Mouse (Mus musculus): Measurements from ENCODE around the gene Olfr1310. TPM values are rescaled to one million over a fixed set of nuclear protein-coding genes. Genes with fewer than 3 reads are reported as not detected.
"Not testable (repeated sequence)": the region's sequence is repeated elsewhere in the genome, so short reads cannot be mapped to it uniquely, and the experiment has no call there.

Gene Olfr1310
- not detected for total RNA-seq (2021)
- long read RNA-seq, experiment 1, result 0 reads
- long read RNA-seq, experiment 2, result 0 reads

DNA sequence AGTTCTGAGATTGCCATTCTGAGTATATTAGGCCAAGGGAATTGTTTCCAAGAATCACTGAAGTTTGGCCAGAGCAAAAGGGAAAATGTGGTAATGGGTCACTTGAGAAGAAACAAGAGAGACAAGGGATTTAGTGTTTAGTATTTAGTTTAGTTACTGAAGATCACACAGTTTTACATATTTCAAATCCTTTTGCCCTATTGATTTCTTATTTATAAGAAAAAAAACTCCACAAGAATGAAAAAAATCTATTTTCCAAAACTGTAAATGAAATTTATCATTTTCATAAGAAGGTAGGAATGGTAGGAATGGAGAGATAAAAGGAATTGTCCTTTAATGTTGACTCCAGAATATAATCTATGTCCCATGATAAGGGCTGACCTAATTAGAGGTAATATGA, at the start of gene Olfr1310:
Gene Olfr1310 (minus strand): TSS at position 101 of the 400 bp plus-strand sequence.
- intact Hi-C loops (cut with DNase I; ENCODE audit: low total_unique reads), result no loop called here
- no peak for DNase-seq

DNA sequence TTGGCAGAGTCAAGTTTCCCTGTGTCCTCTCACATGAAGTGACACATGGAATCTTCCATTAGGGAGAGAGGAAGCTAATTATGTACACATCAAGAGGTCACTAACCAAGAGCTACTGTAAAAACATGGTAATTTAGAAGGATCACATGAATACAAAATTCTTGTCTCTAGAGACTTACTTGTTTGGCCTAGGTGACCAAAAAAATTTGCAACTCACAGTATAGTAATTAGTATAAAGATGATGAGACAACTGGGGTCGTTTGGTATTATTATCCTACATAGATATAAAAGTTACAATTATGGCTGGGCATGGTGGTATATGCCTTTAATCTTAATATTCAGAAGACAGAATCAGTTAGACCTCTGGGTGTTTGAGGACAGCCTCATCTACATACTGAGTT, 37.6 kb upstream of the Olfr1310 start, which contains the start of gene Olfr1312:
Gene Olfr1312 (minus strand): TSS at position 101 of the 400 bp plus-strand sequence.
- intact Hi-C loops (cut with DNase I; ENCODE audit: low total_unique reads), result no loop called here
- DNase-seq, result no peak

GRCm38 (mm10) chr2:112026971-112027370, 14.5 kb upstream of the Olfr1310 start:
- DNase-seq; intact Hi-C loops (cut with DNase I; ENCODE audit: low total_unique reads): not testable (repeated sequence)

DNA sequence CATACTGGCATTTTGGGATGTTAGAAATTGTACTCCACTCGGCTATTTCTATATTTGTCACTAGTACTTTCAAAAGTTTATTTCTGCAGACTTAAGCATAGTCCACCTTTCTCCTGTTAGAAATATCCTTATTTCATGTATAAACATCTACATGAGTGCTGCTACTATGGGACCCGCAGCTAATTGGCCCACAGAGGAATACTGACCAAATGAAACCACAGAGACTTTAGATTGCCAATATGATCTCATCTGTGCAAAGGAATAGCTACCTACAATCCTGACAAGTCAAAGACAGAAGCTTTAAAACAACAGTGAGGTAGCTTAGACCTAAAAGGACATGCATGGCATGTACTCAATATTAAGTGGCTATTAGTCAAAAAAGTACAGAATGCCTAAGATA, 11.8 kb upstream of the Olfr1310 start, which contains the start of gene Olfr1311:
Gene Olfr1311 (minus strand): TSS at position 101 of the 400 bp plus-strand sequence.
- intact Hi-C loops (cut with DNase I; ENCODE audit: low total_unique reads), result no loop called here
- DNase-seq, result no peak

GRCm38 (mm10) chr2:112014900-112015299, 2.4 kb upstream of the Olfr1310 start:
- intact Hi-C loops (cut with DNase I; ENCODE audit: low total_unique reads), result no loop called here
- DNase-seq, result no peak

- no peak for DNase-seq
- intact Hi-C loops (cut with DNase I; ENCODE audit: low total_unique reads), result no loop called here
Measured at GRCm38 (mm10) chr2:111990181-111990580, 22.3 kb downstream of the Olfr1310 start, which contains the start of gene Olfr1309. Gene Olfr1309, minus strand, starts transcription at chr2:111990281.

- no peak for DNase-seq
- intact Hi-C loops (cut with DNase I; ENCODE audit: low total_unique reads), result no loop called here
Measured at GRCm38 (mm10) chr2:111964844-111965243, 47.7 kb downstream of the Olfr1310 start, which contains the start of gene Olfr1308. Gene Olfr1308, minus strand, starts transcription at chr2:111964944.

Other genes starting within 250 kb of the Olfr1310 start
- gene Olfr1302, start 235.3 kb downstream of the Olfr1310 start, total RNA-seq (2021), result not detected
- gene Olfr1303, start 192.4 kb downstream of the Olfr1310 start, total RNA-seq (2021), result not detected
- not detected for gene Olfr1305, start 135.6 kb downstream of the Olfr1310 start, total RNA-seq (2021)
- not detected for gene Olfr1306, start 96.4 kb downstream of the Olfr1310 start, total RNA-seq (2021)
- not detected for gene Olfr1307, start 63.3 kb downstream of the Olfr1310 start, total RNA-seq (2021)
- gene Olfr1308, start 47.8 kb downstream of the Olfr1310 start, total RNA-seq (2021), result not detected
- not detected for gene Olfr1309, start 22.4 kb downstream of the Olfr1310 start, total RNA-seq (2021)
- not detected for gene Olfr1311, start 11.7 kb upstream of the Olfr1310 start, total RNA-seq (2021)
- not detected for gene Olfr1312, start 37.5 kb upstream of the Olfr1310 start, total RNA-seq (2021)
- not detected for gene Olfr1313, start 65.1 kb upstream of the Olfr1310 start, total RNA-seq (2021)
- not detected for gene Olfr1314, start 84.1 kb upstream of the Olfr1310 start, total RNA-seq (2021)
- not detected for gene Olfr1315-ps1, start 102.7 kb upstream of the Olfr1310 start, total RNA-seq (2021)
- gene Olfr1316, start 122.3 kb upstream of the Olfr1310 start, total RNA-seq (2021), result not detected
- not detected for gene Olfr1317, start 127.6 kb upstream of the Olfr1310 start, total RNA-seq (2021)
- not detected for gene Olfr1318, start 141.5 kb upstream of the Olfr1310 start, total RNA-seq (2021)
- 1 to 10 TPM; 1.7 to 2.2 TPM for gene Lpcat4, start 226.8 kb upstream of the Olfr1310 start, total RNA-seq (2021)
- gene Nutm1, start 246.6 kb upstream of the Olfr1310 start, total RNA-seq (2021), result not detected
- gene Nop10, start 249.2 kb upstream of the Olfr1310 start, total RNA-seq (2021), result 10 to 100 TPM; 57.7 to 59.7 TPM